Mouse (Mus musculus): ENCODE measurements around the gene Lbhd2. TPM values are rescaled to one million over a fixed set of nuclear protein-coding genes. Genes with fewer than 3 reads are reported as not detected.

The Lbhd2 gene
- polyA plus RNA-seq, 1 experiment from 2014 or later, result 0.51 TPM

- Histone ChIP-seq H3K27me3 (replicated peaks) (peaks cover 100% of the 10 kb centered on the region), H3K4me3 (no peak overlapping the region), H3K9me3 (no peaks in the 10 kb centered on the region), H3K4me2 (replicated peaks) (no peak overlapping the region), H3K9ac (no peak overlapping the region), H3K4me1 (peaks cover 20% of the 10 kb centered on the region), H3K27ac (no peak overlapping the region), H3K36me3 (no peaks in the 10 kb centered on the region)
- ATAC-seq (ENCODE audit: low FRiP score, low read depth), result no peak
- 13% methylated on average over 5 of the region's 5 CpGs for WGBS
These were observed 40.1 kb downstream of the Lbhd2 start for GRCm38 (mm10) chr12:111446745-111447144.

GRCm38 (mm10) chr12:111447350-111447749 lies 40.7 kb downstream of the Lbhd2 start:
- 8% methylated on average over 9 of the region's 9 CpGs for WGBS

GRCm38 (mm10) chr12:111447898-111448760 lies 41.5 kb downstream of the Lbhd2 start:
- Histone ChIP-seq H3K4me1 (peaks cover 6% of the 10 kb centered on the region), H3K27me3 (replicated peaks) (peaks cover 94% of the 10 kb centered on the region), H3K4me3 (no peak overlapping the region), H3K9me3 (no peaks in the 10 kb centered on the region), H3K27ac (no peak overlapping the region), H3K36me3 (no peaks in the 10 kb centered on the region), H3K4me2 (replicated peaks) (no peak overlapping the region), H3K9ac (no peak overlapping the region)
- WGBS, result 15% methylated on average over 22 of the region's 22 CpGs
- ATAC-seq (ENCODE audit: low FRiP score, low read depth), result no peak

More at GRCm38 (mm10) chr12:111447350-111447749, 40.7 kb downstream of the Lbhd2 start:
- peaks cover 14% of the 10 kb centered on the region for H3K4me1 ChIP-seq
- no peaks in the 10 kb centered on the region for H3K9me3 ChIP-seq
- no peak overlapping the region for H3K4me2 ChIP-seq (replicated peaks)
- H3K27ac ChIP-seq, result no peak overlapping the region
- peaks cover 97% of the 10 kb centered on the region for H3K27me3 ChIP-seq (replicated peaks)
- no peak overlapping the region for H3K4me3 ChIP-seq
- ATAC-seq (ENCODE audit: low FRiP score, low read depth), result no peak
- no peaks in the 10 kb centered on the region for H3K36me3 ChIP-seq
- H3K9ac ChIP-seq, result no peak overlapping the region

GRCm38 (mm10) chr12:111448931-111449705 lies 42.5 kb downstream of the Lbhd2 start:
- Histone ChIP-seq H3K9me3 (no peaks in the 10 kb centered on the region), H3K4me2 (replicated peaks) (no peak overlapping the region), H3K27me3 (replicated peaks) (peaks cover 88% of the 10 kb centered on the region), H3K4me1 (peaks cover 6% of the 10 kb centered on the region), H3K27ac (no peak overlapping the region), H3K4me3 (no peak overlapping the region), H3K36me3 (no peaks in the 10 kb centered on the region), H3K9ac (no peak overlapping the region)
- ATAC-seq (ENCODE audit: low FRiP score, low read depth), result no peak
- WGBS, result 10% methylated on average over 13 of the region's 14 CpGs

GRCm38 (mm10) chr12:111450359-111450758 lies 43.8 kb downstream of the Lbhd2 start:
- Histone ChIP-seq H3K4me3 (no peak overlapping the region), H3K27ac (no peak overlapping the region), H3K4me2 (replicated peaks) (no peak overlapping the region), H3K27me3 (replicated peaks) (peaks cover 82% of the 10 kb centered on the region), H3K9me3 (no peaks in the 10 kb centered on the region), H3K4me1 (peaks cover 5% of the 10 kb centered on the region), H3K9ac (no peak overlapping the region), H3K36me3 (no peaks in the 10 kb centered on the region)
- no peak for ATAC-seq (ENCODE audit: low FRiP score, low read depth)
- WGBS, result 39% methylated on average over 6 of the region's 6 CpGs

- Histone ChIP-seq H3K27ac (no peak overlapping the region), H3K4me2 (replicated peaks) (no peak overlapping the region), H3K36me3 (no peaks in the 10 kb centered on the region), H3K9me3 (no peaks in the 10 kb centered on the region), H3K4me3 (no peak overlapping the region), H3K9ac (no peak overlapping the region), H3K4me1 (no peaks in the 10 kb centered on the region), H3K27me3 (replicated peaks) (peaks cover 72% of the 10 kb centered on the region)
- ATAC-seq (ENCODE audit: low FRiP score, low read depth), result no peak
- 80% methylated on average over 7 of the region's 7 CpGs for WGBS
These were observed 45.0 kb downstream of the Lbhd2 start for GRCm38 (mm10) chr12:111451561-111451960.

GRCm38 (mm10) chr12:111454021-111454420 lies 47.4 kb downstream of the Lbhd2 start:
- Histone ChIP-seq H3K4me3 (no peak overlapping the region), H3K4me1 (no peaks in the 10 kb centered on the region), H3K9ac (no peak overlapping the region), H3K36me3 (no peaks in the 10 kb centered on the region), H3K9me3 (no peaks in the 10 kb centered on the region), H3K27ac (no peak overlapping the region), H3K27me3 (replicated peaks) (peaks cover 58% of the 10 kb centered on the region), H3K4me2 (replicated peaks) (no peak overlapping the region)
- no peak for ATAC-seq (ENCODE audit: low FRiP score, low read depth)
- WGBS, result 38% methylated on average over 4 of the region's 4 CpGs

- no peak for ATAC-seq (ENCODE audit: low FRiP score, low read depth)
- H3K4me3 ChIP-seq, result no peak overlapping the region
- H3K9me3 ChIP-seq, result no peaks in the 10 kb centered on the region
- peaks cover 53% of the 10 kb centered on the region for H3K27me3 ChIP-seq (replicated peaks)
- H3K4me1 ChIP-seq, result no peaks in the 10 kb centered on the region
- no peaks in the 10 kb centered on the region for H3K36me3 ChIP-seq
- no peak overlapping the region for H3K4me2 ChIP-seq (replicated peaks)
- no peak overlapping the region for H3K27ac ChIP-seq
- no peak overlapping the region for H3K9ac ChIP-seq
- 71% methylated on average over 10 of the region's 10 CpGs for WGBS
These were observed 48.1 kb downstream of the Lbhd2 start for GRCm38 (mm10) chr12:111454543-111455280.

GRCm38 (mm10) chr12:111455311-111455846 lies 48.8 kb downstream of the Lbhd2 start:
- H3K4me3 ChIP-seq, result no peak overlapping the region
- no peaks in the 10 kb centered on the region for H3K9me3 ChIP-seq
- no peak overlapping the region for H3K27ac ChIP-seq
- no peaks in the 10 kb centered on the region for H3K4me1 ChIP-seq
- peaks cover 52% of the 10 kb centered on the region for H3K27me3 ChIP-seq (replicated peaks)
- H3K4me2 ChIP-seq (replicated peaks), result no peak overlapping the region
- no peak overlapping the region for H3K9ac ChIP-seq
- no peak for ATAC-seq (ENCODE audit: low FRiP score, low read depth)
- 73% methylated on average over 12 of the region's 12 CpGs for WGBS
- H3K36me3 ChIP-seq, result no peaks in the 10 kb centered on the region

- H3K9ac ChIP-seq, result no peak overlapping the region
- no peak overlapping the region for H3K4me2 ChIP-seq (replicated peaks)
- peaks cover 47% of the 10 kb centered on the region for H3K27me3 ChIP-seq (replicated peaks)
- no peaks in the 10 kb centered on the region for H3K4me1 ChIP-seq
- WGBS, result 61% methylated on average over 8 of the region's 8 CpGs
- no peak overlapping the region for H3K27ac ChIP-seq
- ATAC-seq (ENCODE audit: low FRiP score, low read depth), result no peak
- no peaks in the 10 kb centered on the region for H3K36me3 ChIP-seq
- no peak overlapping the region for H3K4me3 ChIP-seq
- no peaks in the 10 kb centered on the region for H3K9me3 ChIP-seq
These were observed 49.3 kb downstream of the Lbhd2 start for GRCm38 (mm10) chr12:111455860-111456259.

GRCm38 (mm10) chr12:111457742-111458141 lies 51.1 kb downstream of the Lbhd2 start:
- no peak overlapping the region for H3K4me3 ChIP-seq
- no peaks in the 10 kb centered on the region for H3K9me3 ChIP-seq
- H3K36me3 ChIP-seq, result no peaks in the 10 kb centered on the region
- WGBS, result 81% methylated on average over 1 of the region's 1 CpGs
- peaks cover 36% of the 10 kb centered on the region for H3K27me3 ChIP-seq (replicated peaks)
- H3K27ac ChIP-seq, result no peak overlapping the region
- no peak overlapping the region for H3K4me2 ChIP-seq (replicated peaks)
- H3K9ac ChIP-seq, result no peak overlapping the region
- no peaks in the 10 kb centered on the region for H3K4me1 ChIP-seq
- no peak for ATAC-seq (ENCODE audit: low FRiP score, low read depth)
